Mouse (Mus musculus) lung, postnatal 10 days (tissue): ENCODE data around the gene Zfp799.
"Not testable (repeated sequence)": the region's sequence is repeated elsewhere in the genome, so short reads cannot be mapped to it uniquely, and the experiment has no call there.

Source experiments
- DNase-seq: peaks from one replicate; pipeline ENCODE4 v3.0.0; 2021

The Zfp799 gene

GRCm38 (mm10) chr17:32829540-32830417 is at the start of gene Zfp799:
Gene Zfp799, minus strand, starts transcription at chr17:32830261.
- DNase-seq = peak; percentile 89

DNA sequence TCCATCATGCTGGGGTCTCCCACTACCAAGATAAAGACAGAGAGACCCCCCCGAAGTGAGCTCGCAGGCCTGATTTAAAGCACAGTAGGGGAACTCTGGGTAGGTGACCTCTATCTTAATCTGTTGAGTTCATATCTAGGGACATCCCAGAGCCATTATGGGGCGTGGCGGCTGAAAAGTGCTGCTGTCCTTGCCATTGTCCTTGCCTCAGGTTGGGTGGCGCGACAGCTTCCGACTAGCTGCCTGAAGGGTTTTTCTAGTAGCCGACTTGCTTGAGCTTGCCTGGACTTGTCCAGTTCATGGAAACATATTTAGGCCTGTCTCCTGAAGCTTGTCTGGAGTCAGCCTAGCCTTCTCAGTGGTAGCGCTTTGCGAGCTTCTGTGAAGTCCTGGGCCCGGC is 48.7 kb upstream of the Zfp799 start:
- DNase-seq = no peak

- DNase-seq = no peak
Measured at GRCm38 (mm10) chr17:32877471-32878171, 47.6 kb upstream of the Zfp799 start.

GRCm38 (mm10) chr17:32872696-32873095 is 42.6 kb upstream of the Zfp799 start:
- no peak for DNase-seq

GRCm38 (mm10) chr17:32872091-32872490 is 42.0 kb upstream of the Zfp799 start:
- no peak for DNase-seq

DNA sequence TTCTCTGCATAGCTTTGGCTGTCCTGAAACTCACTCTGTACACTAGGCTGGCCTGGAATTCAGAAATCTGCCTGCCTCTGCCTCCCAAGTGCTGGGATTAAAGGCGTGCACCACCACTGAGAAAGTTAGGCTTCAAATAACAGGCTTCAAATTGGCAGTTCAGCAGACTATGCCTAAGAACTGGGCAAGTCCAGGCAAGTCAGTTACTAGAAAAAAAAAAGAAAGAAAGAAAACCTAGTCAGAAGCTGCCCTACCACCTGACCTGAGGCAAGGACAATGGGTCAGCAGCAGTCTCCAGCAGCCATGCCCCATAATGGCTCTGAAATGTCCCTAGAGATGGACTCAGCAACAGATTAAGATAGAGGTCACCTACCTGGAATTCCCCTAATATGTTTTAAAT is 41.4 kb upstream of the Zfp799 start:
- DNase-seq = no peak

GRCm38 (mm10) chr17:32867266-32867665 is 37.2 kb upstream of the Zfp799 start:
- DNase-seq = not testable (repeated sequence)

- not testable (repeated sequence) for DNase-seq
Measured at GRCm38 (mm10) chr17:32856713-32857112, 26.7 kb upstream of the Zfp799 start.

DNA sequence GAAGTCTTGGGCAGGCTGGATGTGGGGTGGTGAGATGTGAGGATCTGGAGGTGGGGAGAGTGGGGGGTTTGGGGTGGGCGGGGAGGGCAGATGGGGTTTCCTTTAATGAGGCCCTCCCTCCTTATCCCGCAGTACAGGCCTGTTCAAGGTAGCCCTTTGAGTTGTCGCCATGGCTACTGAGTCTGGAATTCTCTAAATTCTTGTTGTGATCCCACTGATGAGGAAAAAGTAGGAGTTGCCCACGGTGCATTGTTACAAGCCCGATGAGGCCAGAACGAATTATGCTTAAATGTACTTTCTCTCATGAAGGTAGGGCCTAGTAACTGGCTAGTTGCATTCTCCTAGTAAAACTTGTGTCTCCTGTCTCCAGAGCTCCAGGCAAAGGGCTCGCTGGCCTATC is 21.5 kb upstream of the Zfp799 start:
- no peak for DNase-seq

- no peak for DNase-seq
Measured at GRCm38 (mm10) chr17:32841388-32841787, 11.3 kb upstream of the Zfp799 start.

DNA sequence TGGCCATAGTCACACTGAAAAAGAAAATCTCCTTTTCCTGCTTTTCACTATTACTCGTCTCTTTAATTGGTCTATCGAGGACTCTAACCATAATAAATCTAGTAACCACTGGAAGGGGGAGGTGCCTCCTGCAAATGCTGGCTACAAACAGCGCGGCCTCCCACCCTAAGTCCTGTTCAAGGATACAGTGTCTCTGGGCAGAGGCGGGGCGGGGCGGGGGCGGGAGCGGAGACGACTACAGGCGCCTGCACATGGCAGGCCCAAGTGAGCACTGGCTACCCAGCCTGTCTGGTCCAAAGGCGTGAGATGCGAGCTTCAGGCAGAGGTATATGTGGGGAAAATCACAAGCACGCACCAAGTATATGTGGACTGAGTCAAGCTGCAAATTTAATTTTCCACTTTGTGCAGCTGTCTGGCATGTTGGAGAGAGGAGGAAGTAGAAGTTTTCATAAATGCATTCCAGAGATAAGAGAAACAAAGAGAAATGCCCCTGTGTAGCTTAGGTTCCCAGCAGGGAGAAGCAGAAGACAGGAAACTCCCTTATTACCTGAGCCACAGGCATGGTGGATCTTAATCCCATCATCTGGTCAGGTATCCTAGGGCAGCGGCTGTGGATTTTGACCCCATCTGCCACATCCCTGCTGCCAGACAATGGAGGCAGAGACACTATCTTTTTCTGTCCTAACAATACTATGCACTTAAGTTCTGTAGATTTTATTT is 9.2 kb upstream of the Zfp799 start:
- peak; percentile 24 for DNase-seq

- DNase-seq = no peak
Measured at GRCm38 (mm10) chr17:32830418-32830782, 339 bp upstream of the Zfp799 start.

GRCm38 (mm10) chr17:32816074-32816784 is 13.8 kb downstream of the Zfp799 start:
- no peak for DNase-seq

DNA sequence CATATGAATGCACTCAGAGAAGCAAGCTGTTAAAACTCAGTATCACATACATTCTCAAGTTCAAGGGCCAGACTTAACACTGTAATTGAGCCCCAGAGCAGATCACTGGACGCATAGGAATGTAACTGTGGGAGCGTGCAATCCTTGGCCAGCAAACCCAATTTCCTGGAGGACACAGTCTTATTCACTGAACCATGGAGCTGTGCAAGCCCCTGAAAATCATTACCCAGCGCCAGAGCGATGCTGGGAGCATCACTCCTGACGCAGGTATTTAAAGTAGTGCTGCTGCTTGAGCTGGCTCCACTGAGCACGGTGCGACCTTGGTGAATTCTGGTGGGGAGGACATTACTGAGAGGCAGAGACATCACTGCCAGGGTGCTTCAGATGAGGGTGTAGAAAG is 15.9 kb downstream of the Zfp799 start:
- no peak for DNase-seq

DNA sequence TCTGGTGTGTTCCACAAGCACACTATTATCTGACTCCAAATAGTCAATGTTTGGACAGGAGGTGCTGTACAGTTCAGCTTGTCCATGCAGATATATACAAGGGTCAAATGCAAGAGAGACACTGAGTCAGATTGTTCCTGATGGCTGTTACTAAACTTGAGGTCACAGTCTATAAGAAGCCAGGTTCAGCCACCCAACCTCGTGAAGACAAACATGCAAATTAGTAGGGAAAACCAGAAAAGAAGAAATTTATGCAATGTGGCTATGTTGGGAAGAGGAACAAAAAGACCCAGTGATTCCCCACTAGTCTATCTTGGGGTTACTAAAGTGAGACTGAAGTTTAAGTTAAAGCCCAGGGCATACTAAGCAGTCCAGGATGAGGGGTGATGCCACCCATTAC is 19.4 kb downstream of the Zfp799 start:
- no peak for DNase-seq

DNA sequence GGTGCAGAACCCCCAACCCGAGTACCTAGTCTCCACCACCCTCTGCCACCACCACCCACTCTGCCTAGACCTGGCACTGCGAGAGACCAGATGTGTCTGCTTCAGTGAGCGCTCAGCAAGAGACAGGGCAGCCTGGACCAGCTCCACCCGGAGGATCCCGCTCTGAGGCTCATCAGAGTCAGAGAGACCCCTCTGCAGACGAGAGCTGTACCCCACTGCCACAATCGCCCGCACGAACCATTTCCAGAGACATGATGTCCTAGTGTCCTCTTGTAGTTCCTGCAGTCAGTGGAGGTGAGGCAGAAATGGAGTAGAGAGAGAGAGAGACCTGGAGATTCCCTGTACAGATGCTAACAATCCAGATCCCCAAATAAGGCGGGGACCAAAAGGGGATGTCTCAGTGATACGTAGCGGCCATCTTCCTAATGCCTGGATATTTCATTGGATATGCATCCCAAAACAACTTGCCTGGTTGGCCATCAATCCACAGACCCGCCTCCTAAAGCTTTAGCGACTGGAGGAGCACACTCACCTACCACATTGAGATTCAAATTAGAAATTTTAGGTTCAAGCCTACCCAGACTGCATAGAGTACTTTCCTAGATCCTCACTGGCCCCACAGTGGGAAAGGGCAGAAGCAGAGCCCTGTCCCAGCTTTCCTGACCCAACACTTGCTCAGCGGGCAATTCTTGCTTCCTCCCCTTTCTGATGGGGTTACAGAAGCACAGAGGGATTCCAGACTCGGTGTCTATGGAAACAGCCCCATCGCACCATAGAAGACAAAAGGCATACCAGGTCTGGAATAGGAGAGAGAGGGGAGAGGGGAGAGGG is 20.3 kb downstream of the Zfp799 start, which contains the start of gene Zfp811:
TSS of gene Zfp811 (minus strand) at position 388 of the 831 bp plus-strand sequence.
- DNase-seq = peak; percentile 54

GRCm38 (mm10) chr17:32808921-32809320 is 21.1 kb downstream of the Zfp799 start:
- DNase-seq = no peak

- no peak for DNase-seq
Measured at GRCm38 (mm10) chr17:32789244-32789643, 40.8 kb downstream of the Zfp799 start.

DNA sequence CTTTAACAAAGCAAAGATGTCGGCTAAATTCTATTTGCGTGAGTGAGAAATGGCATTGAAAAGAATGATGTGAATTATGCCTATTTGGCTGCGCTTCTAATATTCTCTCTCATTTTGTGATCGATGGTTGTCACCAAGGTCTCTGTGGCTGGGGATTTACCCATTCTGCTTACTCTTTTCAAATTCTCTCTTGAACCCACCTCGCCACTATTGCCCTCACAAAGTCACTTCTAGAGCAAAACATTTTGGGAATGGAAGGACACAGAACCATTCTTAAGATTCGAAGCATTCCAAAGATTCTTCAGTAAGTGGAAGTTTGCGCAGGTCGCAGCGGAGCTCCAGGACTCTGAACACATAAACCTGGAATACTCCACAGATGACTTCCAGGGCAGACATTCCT is 41.5 kb downstream of the Zfp799 start:
- DNase-seq = no peak

- peak; percentile 94 for DNase-seq
Measured at GRCm38 (mm10) chr17:32788094-32788559, 41.9 kb downstream of the Zfp799 start, which contains the start of gene Zfp871. Gene Zfp871, minus strand, starts transcription at chr17:32788287.

- no peak for DNase-seq
Measured at GRCm38 (mm10) chr17:32787436-32788093, 42.5 kb downstream of the Zfp799 start.
